Mouse (Mus musculus): ENCODE results near the gene Gm42674. TPM values are rescaled to one million over a fixed set of nuclear protein-coding genes. Genes with fewer than 3 reads are reported as not detected.

The Gm42674 gene
- polyA plus RNA-seq, 1 experiment, result not detected

- no peak for TF ChIP-seq GATA1 (IDR thresholded peaks at IDR 0.05; ENCODE audit: low read length)
Observed at GRCm38 (mm10) chr3:90589390-90589789, 12.3 kb upstream of the Gm42674 start.

GRCm38 (mm10) chr3:90589947-90590346, 11.8 kb upstream of the Gm42674 start, which contains the start of gene S100a2:
Gene S100a2, plus strand, starts transcription at chr3:90590247.
- TF ChIP-seq GATA1 (IDR thresholded peaks at IDR 0.05; ENCODE audit: low read length), result no peak

GRCm38 (mm10) chr3:90594466-90594865, 7.2 kb upstream of the Gm42674 start:
- no peak for TF ChIP-seq GATA1 (IDR thresholded peaks at IDR 0.05; ENCODE audit: low read length)

- no peak for TF ChIP-seq GATA1 (IDR thresholded peaks at IDR 0.05; ENCODE audit: low read length)
Observed at GRCm38 (mm10) chr3:90595556-90595955, 6.1 kb upstream of the Gm42674 start.

- TF ChIP-seq GATA1 (IDR thresholded peaks at IDR 0.05; ENCODE audit: low read length), result no peak
Observed at GRCm38 (mm10) chr3:90596810-90597209, 4.9 kb upstream of the Gm42674 start.

- TF ChIP-seq GATA1 (IDR thresholded peaks at IDR 0.05; ENCODE audit: low read length), result no peak
Observed at GRCm38 (mm10) chr3:90597736-90598135, 4.0 kb upstream of the Gm42674 start.

- TF ChIP-seq GATA1 (IDR thresholded peaks at IDR 0.05; ENCODE audit: low read length), result no peak
Observed at GRCm38 (mm10) chr3:90598212-90598611, 3.5 kb upstream of the Gm42674 start.

- no peak for TF ChIP-seq GATA1 (IDR thresholded peaks at IDR 0.05; ENCODE audit: low read length)
Observed at GRCm38 (mm10) chr3:90599401-90599800, 2.3 kb upstream of the Gm42674 start.

- no peak for TF ChIP-seq GATA1 (IDR thresholded peaks at IDR 0.05; ENCODE audit: low read length)
Observed at GRCm38 (mm10) chr3:90600036-90600435, 1.7 kb upstream of the Gm42674 start.

- no peak for TF ChIP-seq GATA1 (IDR thresholded peaks at IDR 0.05; ENCODE audit: low read length)
Observed at GRCm38 (mm10) chr3:90600458-90601195, 1.1 kb upstream of the Gm42674 start.

- no peak for TF ChIP-seq GATA1 (IDR thresholded peaks at IDR 0.05; ENCODE audit: low read length)
Observed at GRCm38 (mm10) chr3:90603623-90604022, 1.9 kb downstream of the Gm42674 start, which contains the start of gene S100a4. Gene S100a4, plus strand, starts transcription at chr3:90603771.

- TF ChIP-seq GATA1 (IDR thresholded peaks at IDR 0.05; ENCODE audit: low read length), result no peak
Observed at GRCm38 (mm10) chr3:90604416-90604815, 2.7 kb downstream of the Gm42674 start.

GRCm38 (mm10) chr3:90605049-90605448, 3.3 kb downstream of the Gm42674 start:
- no peak for TF ChIP-seq GATA1 (IDR thresholded peaks at IDR 0.05; ENCODE audit: low read length)

- no peak for TF ChIP-seq GATA1 (IDR thresholded peaks at IDR 0.05; ENCODE audit: low read length)
Observed at GRCm38 (mm10) chr3:90605736-90606135, 4.0 kb downstream of the Gm42674 start.

GRCm38 (mm10) chr3:90606185-90606584, 4.5 kb downstream of the Gm42674 start:
- no peak for TF ChIP-seq GATA1 (IDR thresholded peaks at IDR 0.05; ENCODE audit: low read length)

GRCm38 (mm10) chr3:90607361-90607760, 5.7 kb downstream of the Gm42674 start:
- TF ChIP-seq GATA1 (IDR thresholded peaks at IDR 0.05; ENCODE audit: low read length), result no peak

- no peak for TF ChIP-seq GATA1 (IDR thresholded peaks at IDR 0.05; ENCODE audit: low read length)
Observed at GRCm38 (mm10) chr3:90608223-90608622, 6.5 kb downstream of the Gm42674 start, which contains the start of gene S100a5. Gene S100a5, plus strand, starts transcription at chr3:90608523.
